10 mouse cellular contexts compared by ENCODE assay signal in the genomic region with DNA sequence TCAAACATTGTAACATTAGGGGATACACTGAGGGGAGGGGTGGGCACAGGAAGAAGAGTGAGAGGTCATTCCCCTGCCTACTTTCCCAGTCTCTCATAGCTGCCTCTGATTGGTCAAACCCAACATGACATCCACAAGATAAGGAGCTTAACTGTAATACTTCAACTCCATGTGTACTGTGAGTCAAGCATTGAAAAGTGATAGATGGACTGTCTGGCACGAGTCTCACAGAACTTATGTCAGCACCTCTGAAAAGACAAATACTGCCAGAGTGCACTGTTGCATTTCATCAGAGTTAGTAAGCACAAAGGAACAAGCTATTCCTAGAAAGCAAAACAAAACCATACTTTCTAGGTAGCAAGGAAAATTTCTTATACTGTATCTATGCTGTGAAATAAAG.
"Had no signal": no experiment of that assay in that cellular context is flagged by ENCODE, and none has a peak within 500 bp of the region (broad histone marks: within the 10 kb centered on the region; RNA-seq: fewer than 3 reads in every experiment).

No protein-coding gene starts in this region.

- H3K27ac ChIP-seq: kidney, postnatal 0 days; left cerebral cortex, adult 2 months; limb, embryonic 10.5 days; liver, embryonic 15.5 days; midbrain, embryonic 13.5 days had no signal

- DNase-seq: lung, adult 2 months; lung, postnatal 14 days; right cerebral cortex, postnatal 14 days; thymus, postnatal 36 days had no signal

- H3K9me3 ChIP-seq: limb, embryonic 10.5 days; liver, embryonic 15.5 days; midbrain, embryonic 13.5 days had no signal

- H3K9ac ChIP-seq: liver, embryonic 15.5 days; midbrain, embryonic 13.5 days had no signal

- H3K4me3 ChIP-seq: left cerebral cortex, adult 2 months; limb, embryonic 10.5 days; liver, embryonic 15.5 days; midbrain, embryonic 13.5 days had no signal

- H3K36me3 ChIP-seq: limb, embryonic 10.5 days; liver, embryonic 15.5 days; midbrain, embryonic 13.5 days had no signal

- H3K27me3 ChIP-seq: liver, embryonic 15.5 days; midbrain, embryonic 13.5 days had no signal

- ATAC-seq: midbrain, embryonic 13.5 days had no signal

- H3K4me1 ChIP-seq: liver, embryonic 15.5 days had no signal

- H3K4me2 ChIP-seq: liver, embryonic 11.5 days; liver, embryonic 15.5 days; midbrain, embryonic 13.5 days had no signal
